Mouse (Mus musculus): Measurements from ENCODE around the gene Gm20388. TPM values are rescaled to one million over a fixed set of nuclear protein-coding genes. Genes with fewer than 3 reads are reported as not detected.

Gm20388 gene
- total RNA-seq, 2 experiments from 2014 or later: 8.8 TPM

DNA sequence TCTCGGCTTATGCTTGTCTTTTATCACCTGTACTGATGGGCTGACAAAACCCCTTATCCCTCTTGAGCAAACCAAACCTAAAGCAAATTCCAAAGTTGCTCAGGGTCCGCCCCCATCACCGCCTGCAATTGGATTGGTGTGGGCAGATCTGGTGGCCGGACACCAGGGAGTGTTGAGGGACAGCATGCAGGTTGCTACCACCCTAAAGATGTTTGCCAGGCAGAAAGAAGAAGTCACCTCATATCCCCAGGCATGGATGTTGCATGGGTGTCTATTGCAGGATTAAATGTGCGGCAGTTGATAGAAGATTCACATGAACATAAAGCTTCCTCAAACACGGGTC, 4189.0 kb downstream of the Gm20388 start:
- no peak for DNase-seq (ENCODE audit: extremely low spot score in 1 of 2, low spot score in 1 of 2)

DNA sequence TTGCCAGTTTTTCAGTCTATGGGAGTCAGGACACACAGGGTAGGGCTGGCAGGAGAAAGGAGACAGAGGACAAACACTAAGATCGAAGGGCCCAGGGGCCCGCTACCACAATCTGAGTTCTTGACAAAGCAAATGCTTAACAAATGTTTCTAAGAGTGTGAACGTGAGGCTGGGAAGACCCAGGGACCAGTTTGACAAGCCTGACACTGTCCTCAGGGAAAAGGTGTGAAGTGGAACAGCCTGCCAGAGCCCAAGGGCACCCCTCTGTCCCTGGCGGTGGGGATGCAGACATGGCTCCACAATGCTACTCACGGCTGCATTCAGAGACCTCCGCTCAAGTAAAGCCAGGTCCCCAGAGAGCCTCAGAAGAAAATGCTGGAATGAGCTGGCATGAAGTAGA, 4195.2 kb downstream of the Gm20388 start:
- DNase-seq (ENCODE audit: extremely low spot score in 1 of 2, low spot score in 1 of 2): no peak

DNA sequence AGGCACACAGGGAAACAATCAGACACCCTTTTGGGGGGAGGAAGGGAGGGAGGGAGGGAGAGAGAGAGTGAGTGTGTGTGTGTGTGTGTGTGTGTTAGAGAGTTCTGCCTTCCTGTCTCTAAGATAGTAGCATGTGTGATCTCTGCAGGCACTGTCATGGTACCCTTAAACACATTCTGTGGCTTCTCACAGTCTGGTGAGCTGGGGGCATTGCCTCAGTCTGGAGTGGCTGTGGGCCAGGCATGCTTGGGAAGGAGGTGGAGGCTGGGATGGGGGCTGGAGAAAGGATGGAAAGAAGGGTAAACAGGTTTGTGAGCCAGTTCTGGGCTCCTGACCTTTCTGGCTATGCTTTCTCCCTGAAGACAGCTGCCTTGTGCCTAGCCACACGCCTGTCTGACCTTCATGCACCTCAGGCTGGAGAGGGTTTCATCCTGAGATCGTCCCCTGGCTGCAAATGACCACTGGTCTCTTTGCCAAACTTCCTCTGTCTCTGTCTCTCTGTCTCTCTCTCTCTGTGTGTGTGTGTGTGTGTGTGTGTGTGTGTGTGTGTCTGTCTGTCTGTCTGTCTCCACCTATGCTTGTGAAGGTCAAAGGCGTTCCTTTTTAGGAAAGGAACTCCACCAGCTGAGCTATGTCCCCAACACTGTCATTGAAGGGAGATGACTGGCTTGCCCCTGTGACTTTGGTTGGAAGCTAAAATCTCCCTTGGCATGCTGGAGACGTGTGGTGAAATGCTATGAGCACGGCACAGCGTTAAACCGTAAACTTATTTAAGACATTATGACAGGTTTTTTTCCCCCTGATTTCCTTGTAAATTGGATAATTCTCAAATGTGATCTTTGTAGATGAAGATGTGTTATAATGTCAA, 4195.9 kb downstream of the Gm20388 start:
- no peak for DNase-seq (ENCODE audit: extremely low spot score in 1 of 2, low spot score in 1 of 2)

DNA sequence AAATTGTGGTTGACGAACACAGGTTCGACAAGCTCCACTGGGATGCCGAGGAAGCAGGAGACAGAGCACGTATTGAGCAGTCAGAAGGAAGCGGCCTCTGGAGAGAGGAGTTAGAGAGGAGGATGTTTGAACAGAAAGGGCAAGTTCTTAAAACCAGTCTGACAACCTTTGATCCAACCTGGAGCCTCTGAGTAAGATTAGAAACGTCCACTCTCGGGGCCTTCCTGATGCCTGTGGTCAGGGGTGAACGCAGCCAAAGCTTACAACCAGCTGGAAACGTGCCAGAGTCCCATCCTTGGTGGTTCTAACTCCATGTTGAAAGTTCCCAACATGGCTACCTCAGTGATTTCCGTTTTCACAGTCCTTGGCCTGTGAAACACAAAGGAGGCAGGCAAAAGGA, 4202.5 kb downstream of the Gm20388 start:
- DNase-seq (ENCODE audit: extremely low spot score in 1 of 2, low spot score in 1 of 2): no peak

DNA sequence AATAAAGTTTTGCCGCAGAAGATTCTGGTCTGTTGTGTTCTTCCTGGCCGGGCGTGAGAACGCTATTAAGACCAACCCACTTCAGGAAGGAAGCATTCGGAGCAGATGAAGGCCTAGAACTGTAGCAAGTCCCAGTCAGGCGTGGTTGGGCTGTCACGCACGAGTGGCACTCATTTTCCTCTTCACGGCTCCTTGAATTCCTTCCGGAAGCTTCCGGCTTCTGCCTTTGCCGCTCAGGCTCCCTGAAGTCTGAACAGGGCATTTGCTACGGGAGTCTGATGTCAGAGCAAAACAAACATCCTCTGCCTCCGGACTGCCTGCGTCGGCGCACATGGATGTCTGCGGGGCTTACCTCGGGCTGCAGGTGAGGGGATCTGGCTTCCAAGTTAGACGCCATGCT, 4214.6 kb downstream of the Gm20388 start:
- no peak for DNase-seq (ENCODE audit: extremely low spot score in 1 of 2, low spot score in 1 of 2)

DNA sequence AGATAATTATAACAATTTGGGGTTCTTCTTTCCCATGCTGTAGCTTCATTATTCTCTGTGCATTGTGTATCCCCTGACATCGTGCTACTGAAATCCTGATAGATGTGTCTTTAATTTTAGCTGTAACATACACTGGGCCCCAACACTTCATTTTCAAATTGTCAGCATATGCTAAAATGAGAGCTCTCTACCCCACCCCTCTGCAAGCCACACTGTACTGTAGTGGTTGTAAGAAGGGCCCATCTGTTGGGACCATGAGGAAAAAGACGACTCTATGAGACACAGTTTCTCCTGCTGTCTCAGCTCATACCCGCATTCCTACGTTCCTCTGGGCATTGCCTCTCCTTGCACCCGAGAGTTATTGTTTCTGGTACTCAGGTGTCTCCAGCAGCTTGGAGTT, 4226.6 kb downstream of the Gm20388 start:
- DNase-seq (ENCODE audit: extremely low spot score in 1 of 2, low spot score in 1 of 2): no peak

DNA sequence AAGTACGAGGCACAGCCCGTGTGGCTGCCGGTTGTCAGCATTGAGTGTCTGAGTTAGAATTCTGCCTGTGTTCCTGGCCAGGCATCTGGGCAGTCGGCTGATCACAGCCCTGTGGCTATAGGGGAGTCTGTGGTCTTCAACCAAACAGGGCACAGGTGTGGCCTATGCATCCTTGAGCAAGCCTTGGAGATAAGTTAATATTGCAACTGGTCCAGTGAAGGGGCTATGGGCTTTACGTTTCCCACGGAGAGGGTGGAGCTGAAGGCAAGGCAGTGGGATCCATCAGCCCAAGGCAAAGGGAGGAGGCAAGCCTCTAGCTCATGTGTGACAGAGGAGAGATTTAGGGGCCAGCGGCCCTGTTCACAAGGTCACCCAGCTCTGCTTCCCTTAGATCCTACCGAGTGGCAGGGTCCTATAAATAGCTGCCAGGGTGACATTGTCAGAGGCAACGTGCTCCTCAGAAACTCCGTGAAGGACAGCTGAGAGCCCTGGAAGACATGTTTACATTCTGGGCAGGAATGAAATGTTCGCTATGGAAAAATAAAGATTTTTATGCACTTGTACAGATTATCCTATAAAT, 4229.7 kb downstream of the Gm20388 start:
- no peak for DNase-seq (ENCODE audit: extremely low spot score in 1 of 2, low spot score in 1 of 2)

DNA sequence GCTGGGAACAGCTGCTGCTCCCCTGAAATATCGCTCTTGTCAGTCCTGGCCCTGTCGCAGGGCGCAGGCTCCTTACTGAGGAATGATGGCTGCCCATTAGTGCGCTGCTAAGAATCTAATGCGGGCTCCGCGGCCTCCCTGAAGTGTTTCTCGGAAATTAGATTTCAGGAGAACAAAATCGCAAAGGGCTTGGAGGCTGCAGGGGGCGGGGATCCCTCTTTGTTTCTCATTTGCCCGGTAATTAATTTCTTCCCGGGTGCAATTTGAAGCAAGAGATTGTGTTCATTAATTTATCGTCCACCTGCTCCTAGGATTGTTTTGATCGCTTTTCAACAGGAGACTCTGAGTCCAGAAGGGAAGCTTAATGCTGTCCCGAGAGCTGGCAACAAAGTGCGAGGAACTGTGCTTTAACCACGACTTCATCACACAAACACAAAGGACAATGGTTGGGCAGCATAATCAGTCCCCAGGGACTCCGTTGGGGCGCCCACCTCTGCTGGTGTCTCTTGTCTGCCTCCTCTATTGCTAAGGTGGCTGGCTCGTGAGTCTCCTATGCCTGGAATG, 4230.3 kb downstream of the Gm20388 start:
- peak in 1 of 2 experiments; percentile 12 for DNase-seq (ENCODE audit: extremely low spot score in 1 of 2, low spot score in 1 of 2)

DNA sequence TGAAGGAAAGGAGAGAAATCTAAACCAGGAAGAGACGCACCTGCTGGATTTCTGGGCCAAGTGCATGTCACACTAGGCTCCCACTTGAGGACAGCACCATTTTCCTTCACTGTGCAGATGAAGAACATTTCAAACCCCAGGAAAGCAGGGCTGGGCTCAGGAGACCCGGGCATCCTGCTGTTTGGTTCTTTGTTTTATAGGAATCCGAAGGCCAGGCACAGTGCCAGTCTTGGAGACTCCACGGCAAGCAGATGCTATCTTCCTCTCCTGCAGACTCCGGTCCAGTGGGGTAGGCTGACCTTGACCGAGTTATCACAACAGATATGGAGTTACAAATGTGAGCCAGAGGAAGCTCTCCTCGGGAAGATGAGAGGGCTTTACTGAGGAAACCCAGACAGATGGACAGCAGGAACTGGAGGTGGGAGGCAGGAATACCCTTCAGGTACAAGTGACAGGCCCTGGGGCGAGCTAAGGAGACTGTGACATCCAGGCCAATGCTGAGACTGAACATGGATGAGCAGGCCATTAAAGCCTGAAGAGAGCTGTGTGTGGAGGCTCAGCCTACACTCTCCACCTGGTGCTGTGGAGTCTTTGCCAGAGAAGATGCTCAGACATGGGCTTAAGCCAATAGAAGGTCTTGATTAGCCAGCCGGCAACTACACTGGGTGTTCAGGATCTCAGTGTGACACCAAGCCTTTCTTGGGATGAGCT, 4231.2 kb downstream of the Gm20388 start:
- DNase-seq (ENCODE audit: extremely low spot score in 1 of 2, low spot score in 1 of 2): peak in 1 of 2 experiments; percentile 25

DNA sequence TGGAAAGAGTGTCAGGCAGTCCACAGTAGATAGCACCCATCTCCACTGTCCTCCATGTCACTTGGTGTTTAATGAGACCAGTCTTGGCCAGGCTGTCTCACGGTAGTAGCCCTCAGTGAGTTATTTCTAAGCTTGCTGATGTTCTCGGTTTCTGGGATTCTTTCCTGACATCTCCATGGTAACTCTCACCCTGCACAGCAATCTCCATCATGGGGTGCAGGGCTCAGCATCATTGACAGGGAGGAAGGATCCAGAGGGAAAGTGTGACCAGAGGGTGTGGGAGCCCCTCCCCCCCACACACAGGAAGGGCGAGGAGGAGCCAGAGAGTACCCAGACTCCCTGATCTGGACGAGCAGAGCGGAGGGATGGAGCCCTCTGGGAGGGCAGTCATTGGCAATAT, 4232.4 kb downstream of the Gm20388 start:
- DNase-seq (ENCODE audit: extremely low spot score in 1 of 2, low spot score in 1 of 2): no peak

DNA sequence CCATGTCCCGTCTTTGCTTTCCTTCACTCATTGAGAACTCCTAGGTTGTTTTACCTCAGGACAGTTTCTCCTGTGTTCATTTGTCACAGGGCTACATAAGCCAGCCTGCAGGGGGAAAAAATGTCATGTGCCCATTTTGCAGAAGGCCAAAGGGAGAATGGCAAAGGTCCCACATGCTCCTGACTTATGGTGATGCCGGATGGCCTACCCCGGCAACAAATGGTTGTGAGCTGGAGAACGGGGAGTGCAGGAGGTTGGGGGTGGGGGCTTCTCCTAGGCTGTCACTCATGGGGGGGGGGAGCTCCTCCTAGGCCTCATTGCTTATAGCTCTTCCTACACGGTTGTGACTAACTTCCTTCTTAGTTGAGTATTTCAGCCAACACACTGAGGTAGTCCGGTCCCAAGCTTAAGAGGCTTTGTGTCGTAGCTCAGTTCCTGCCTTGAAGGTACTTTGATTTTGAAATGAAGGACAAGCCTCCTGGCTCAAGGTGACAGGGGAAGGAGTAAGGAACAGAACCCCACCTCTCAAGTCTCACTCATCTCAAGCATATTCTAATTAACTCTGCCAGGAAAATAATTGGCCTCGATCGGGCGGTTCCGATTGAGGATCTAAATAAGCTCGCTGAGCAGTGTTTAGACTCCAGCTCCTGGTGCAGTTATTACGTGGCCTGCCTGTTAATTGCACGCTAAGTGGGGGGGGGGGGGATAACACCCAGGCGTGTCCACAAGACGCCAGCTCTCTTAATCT, 4233.4 kb downstream of the Gm20388 start:
- no peak for DNase-seq (ENCODE audit: extremely low spot score in 1 of 2, low spot score in 1 of 2)

DNA sequence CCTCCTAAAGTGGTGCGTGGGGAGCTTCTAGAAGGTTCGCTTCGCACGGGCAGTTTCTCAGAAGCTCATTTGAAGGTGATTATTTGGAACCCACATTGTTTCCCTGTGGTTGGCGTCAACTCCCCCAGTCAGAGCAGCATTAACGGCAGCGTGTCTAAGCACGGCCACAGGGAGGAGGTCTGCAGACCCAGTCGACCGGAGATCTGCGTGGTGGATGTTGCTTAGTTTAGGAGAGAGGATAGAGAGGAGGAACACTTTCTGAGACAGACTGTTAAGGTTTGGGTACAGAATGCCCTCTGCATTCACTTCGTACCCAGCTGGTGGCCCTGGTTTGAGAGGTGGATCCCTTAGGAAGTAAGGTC, 4234.0 kb downstream of the Gm20388 start:
- no peak for DNase-seq (ENCODE audit: extremely low spot score in 1 of 2, low spot score in 1 of 2)

DNA sequence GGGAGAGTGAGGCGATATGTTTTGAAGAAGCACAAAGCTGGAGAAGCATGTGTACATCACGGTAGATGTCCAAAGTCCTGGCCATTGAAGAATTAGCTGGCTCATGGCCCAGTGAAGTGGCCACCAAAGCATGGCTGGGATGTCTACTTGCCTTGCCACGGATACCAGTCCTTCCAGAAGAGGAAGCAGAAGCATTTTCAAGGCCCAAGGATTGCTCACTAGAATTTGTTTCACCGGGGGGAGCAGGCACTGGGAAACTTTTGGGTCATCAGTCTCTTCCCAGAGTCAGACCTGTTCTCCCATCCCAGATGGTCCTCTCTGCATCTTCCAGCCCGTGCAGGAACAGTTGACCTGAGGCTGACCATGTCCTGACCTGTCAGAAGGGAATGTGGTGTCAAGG, 4235.6 kb downstream of the Gm20388 start:
- DNase-seq (ENCODE audit: extremely low spot score in 1 of 2, low spot score in 1 of 2): no peak

DNA sequence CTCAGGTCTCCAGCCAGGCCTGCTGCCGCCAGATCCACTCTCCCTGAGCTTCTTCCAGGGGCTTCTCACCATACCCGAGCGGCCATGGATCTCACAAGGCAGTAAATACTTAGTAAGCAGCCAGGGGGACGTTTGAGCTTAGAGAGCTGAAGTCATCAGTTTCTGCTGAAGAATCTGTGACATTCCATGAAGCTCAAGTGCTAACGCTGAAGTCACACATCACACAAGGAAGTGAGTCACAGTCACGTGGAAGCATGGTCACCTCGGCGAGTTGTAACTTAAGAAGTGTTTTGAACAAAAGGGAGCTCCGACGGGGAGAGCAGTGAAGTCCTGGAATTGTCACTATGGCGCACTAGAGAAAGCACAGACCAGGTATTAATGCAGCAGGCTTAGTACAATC, 4239.4 kb downstream of the Gm20388 start:
- no peak for DNase-seq (ENCODE audit: extremely low spot score in 1 of 2, low spot score in 1 of 2)

DNA sequence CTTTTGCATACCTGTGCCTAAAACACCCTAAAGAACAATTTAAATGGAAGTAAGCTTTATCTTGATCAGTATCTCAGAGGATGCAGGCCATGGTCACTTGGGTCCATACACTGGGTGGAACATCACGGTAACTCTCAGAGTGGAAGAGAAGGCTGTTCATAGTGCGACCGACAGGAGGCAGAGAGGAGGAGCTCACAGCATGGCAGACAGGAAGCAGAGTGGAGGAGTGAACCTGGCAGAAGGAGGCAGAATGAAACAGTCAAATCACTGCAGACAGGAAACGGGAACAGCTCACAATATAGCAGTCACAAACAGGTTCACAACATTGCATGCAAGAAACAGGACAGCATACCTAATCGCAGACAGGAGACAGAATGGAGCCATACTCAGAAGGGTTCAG, 4239.9 kb downstream of the Gm20388 start:
- no peak for DNase-seq (ENCODE audit: extremely low spot score in 1 of 2, low spot score in 1 of 2)

DNA sequence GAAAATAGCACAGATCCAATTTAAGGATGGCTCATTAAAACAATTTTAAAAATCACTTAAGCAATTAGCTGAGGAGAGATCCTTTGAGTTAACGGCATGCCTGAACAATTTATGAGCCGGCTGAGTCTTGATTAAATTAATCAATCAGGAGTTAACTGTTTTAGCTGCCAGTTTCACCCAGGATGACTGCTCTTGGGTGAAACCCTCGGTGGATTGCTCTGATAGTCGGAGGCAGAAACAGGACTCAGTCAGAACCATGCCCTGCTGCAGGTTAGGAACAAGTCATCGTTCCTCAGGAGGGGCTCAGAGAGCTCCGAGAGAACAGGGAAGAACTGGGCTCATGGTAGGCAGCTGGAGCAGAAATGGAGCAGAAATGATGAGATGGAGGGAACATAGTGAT, 4241.2 kb downstream of the Gm20388 start:
- no peak for DNase-seq (ENCODE audit: extremely low spot score in 1 of 2, low spot score in 1 of 2)

DNA sequence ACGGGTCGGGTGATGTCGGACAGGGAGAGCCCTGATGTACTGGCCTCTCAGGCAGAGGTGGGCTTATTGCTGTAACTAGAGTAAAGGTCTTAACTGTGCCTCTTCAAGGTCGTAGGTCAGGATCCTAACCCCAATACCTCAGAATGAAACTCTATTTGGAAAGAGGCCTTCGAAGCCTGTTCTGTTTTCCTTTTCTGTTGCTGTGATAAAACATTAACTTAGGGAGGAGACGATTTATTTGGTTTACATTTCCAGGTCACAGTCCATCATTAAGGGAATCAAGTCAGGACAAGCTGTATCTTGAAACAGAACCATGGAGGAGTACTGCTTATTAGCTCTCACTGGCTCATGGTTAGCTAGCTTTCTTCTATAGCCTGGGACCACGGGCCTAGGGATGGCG, 4242.1 kb downstream of the Gm20388 start:
- DNase-seq (ENCODE audit: extremely low spot score in 1 of 2, low spot score in 1 of 2): no peak

DNA sequence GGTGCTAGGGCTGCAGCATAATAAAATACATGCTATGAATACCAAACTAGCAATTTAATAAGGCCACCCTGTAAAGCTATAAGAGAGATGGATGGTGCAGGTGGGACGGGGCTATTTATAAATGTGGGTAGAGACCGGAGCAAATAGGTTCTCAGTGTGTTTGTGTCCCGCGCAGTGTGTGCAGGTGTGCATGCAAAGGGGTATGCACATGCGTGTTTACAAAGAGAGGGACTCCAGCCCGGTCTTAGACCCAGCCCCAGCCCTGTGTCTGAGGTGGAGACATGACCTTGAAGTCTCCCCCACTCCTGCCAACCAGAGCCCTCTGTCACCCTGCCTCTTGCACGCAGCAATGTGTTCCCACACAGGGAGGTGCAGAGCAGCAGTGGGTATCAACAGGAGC, 4245.7 kb downstream of the Gm20388 start:
- no peak for DNase-seq (ENCODE audit: extremely low spot score in 1 of 2, low spot score in 1 of 2)

DNA sequence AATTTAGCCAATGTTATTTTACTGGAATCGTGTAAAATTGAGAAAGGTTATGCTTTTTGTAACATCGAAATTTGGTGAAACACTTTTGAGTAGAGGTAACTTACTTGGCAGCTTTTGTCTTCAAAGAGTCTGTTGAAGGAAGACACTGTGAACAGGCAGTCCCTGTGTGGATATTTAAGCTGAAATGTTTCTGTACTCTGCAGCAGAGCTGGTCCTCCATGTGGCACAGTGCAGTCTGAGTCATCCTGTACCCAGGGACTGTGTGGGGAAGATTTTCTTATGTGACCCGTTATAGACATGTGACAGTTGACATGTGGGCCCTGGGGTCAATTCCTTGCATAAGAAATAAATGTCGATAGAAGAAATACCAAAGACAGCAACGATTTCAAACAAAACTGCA, 4251.0 kb downstream of the Gm20388 start:
- no peak for DNase-seq (ENCODE audit: extremely low spot score in 1 of 2, low spot score in 1 of 2)

DNA sequence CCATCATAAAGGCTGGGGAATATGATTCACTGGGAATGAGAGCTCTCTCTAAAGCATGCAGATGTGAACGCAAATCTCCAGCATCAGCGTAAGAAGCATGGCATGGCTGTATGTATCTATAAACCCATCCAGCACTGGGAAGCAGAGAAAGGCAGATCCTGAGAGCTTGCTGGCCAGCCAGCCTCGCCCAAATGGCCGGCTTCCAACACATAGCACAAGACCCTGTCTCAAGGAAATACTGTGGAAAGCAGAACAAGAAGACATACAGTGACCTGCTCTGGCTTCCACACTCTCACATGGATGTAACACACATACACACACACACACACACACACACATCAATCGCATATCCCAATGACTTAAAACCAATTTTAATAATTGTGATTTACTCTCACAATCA, 4252.6 kb downstream of the Gm20388 start:
- no peak for DNase-seq (ENCODE audit: extremely low spot score in 1 of 2, low spot score in 1 of 2)

DNA sequence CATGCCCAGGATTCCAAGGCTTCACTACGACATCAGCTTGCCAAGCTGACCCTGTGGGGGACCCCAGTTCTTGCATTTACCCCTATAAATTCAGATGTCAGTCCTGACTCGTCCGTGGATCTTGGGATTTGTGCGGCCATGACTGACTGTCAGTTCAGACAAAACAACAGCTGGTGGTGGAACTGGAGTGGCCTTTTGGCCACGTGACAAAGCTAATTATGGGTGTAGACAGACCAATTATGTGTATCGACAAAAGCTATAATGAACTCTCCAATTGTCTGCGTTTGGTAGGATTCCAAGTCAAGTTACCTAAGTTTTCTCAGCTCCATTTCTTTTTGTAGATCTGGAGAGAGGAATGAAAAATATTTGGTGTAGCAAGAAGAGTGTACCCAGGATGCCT, 4259.1 kb downstream of the Gm20388 start:
- no peak for DNase-seq (ENCODE audit: extremely low spot score in 1 of 2, low spot score in 1 of 2)
